Mouse (Mus musculus) intestine, embryonic 15.5 days (tissue): ENCODE measurements around the gene Spsb4. TPM values are rescaled to one million over a fixed set of nuclear protein-coding genes. Genes with fewer than 3 reads are reported as not detected.
A peak's percentile ranks its signal among the peaks of the same experiment; 100 is the strongest.

Experiments
- ATAC-seq: fragments of 200-750 bp; cut with Nextera tagmentation; 2 replicates; pipeline ENCODE4 v1.8.0; 2017; ENCODE audit warnings: moderate TSS enrichment, moderate library complexity
- H3K27ac ChIP-seq: fragments of 300-500 bp; sonication (generic); 2 replicates; pipeline ENCODE4 v1.5.1; 2015; ENCODE audit warnings: mild to moderate bottlenecking, inconsistent platforms
- H3K27me3 ChIP-seq: fragments of 300-500 bp; sonication (generic); replicated peaks from 2 replicates; pipeline ENCODE4 v1.6.1; 2015; ENCODE audit warnings: inconsistent platforms
- H3K36me3 ChIP-seq: fragments of 300-500 bp; sonication (generic); 2 replicates; pipeline ENCODE4 v1.6.1; 2015; ENCODE audit warnings: inconsistent platforms
- H3K4me1 ChIP-seq: fragments of 300-500 bp; sonication (generic); replicated peaks from 2 replicates; pipeline ENCODE4 v1.6.1; 2015; ENCODE audit warnings: inconsistent platforms
- H3K4me2 ChIP-seq: fragments of 300-500 bp; sonication (generic); replicated peaks from 2 replicates; pipeline ENCODE4 v1.6.1; 2015; ENCODE audit warnings: mild to moderate bottlenecking, inconsistent platforms
- H3K4me3 ChIP-seq: fragments of 300-500 bp; sonication (generic); replicated peaks from 2 replicates; pipeline ENCODE4 v1.5.1; 2015; ENCODE audit warnings: inconsistent platforms
- H3K9ac ChIP-seq: fragments of 300-500 bp; sonication (generic); 2 replicates; pipeline ENCODE4 v1.6.1; 2015; ENCODE audit warnings: inconsistent platforms
- H3K9me3 ChIP-seq: fragments of 300-500 bp; sonication (generic); 2 replicates; pipeline ENCODE4 v1.6.1; 2016; ENCODE audit warnings: inconsistent platforms
- whole genome bisulfite sequencing: fragments of 180-500 bp; shearing (Covaris S2); methylation state at CpG from one replicate; pipeline ENCODE4 v1.1.7; 2015; 5-methylcytosine and 5-hydroxymethylcytosine counted together
- polyA plus RNA-seq: library from polyadenylated mRNA; unstranded; fragments of >200 nt; fragmentation: Nextera tagmentation; extraction: Ambion mirVana; gene quantifications from 2 replicates; pipeline ENCODE4 v1.2.1, GENCODE M21; 2015

The Spsb4 gene
- 29.3 and 29.9 TPM in 2 replicates for polyA plus RNA-seq

GRCm38 (mm10) chr9:97018677-97019147, at the start of gene Spsb4:
TSS of gene Spsb4 (minus strand) at chr9:97018843.
- Histone ChIP-seq H3K4me1 (peaks cover 22% of the 10 kb centered on the region), H3K36me3 (no peaks in the 10 kb centered on the region), H3K9me3 (no peaks in the 10 kb centered on the region), H3K4me3 (peak within 1 kb of the TSS; percentile 76), H3K4me2 (peak within 1 kb of the TSS; percentile 92), H3K9ac (peak within 1 kb of the TSS; percentile 82), H3K27ac (peak within 1 kb of the TSS; percentile 94), H3K27me3 (no peaks in the 10 kb centered on the region)
- ATAC-seq = peak; percentile 92
- 0% methylated on average over 42 of the region's 47 CpGs for WGBS

DNA sequence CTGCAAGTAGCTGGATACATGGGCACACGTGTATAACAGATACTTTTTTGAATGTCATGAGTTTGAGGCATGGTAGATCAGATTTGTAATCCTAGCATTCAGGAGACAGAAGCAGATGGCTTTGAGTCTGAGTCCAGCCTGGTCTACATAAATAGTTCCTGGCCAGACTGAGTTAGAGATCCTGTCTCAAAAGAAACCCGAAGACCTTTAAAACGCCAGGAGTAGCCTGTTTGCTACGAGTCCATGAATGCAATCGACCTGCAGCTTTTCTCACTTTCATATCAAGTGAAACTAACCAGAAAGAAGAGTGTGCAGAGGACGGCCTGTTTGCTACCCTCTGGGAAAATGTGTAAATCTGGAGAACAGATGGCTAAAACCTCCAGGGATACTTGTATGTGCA, 49.1 kb upstream of the Spsb4 start:
- Histone ChIP-seq H3K9ac (no peak overlapping the region), H3K27ac (no peak overlapping the region), H3K4me3 (no peak overlapping the region), H3K27me3 (no peaks in the 10 kb centered on the region), H3K9me3 (no peaks in the 10 kb centered on the region), H3K36me3 (no peaks in the 10 kb centered on the region), H3K4me1 (0 out of 2 replicates have a peak, but pooled peaks cover 7% of the 10 kb centered on the region), H3K4me2 (no peak overlapping the region)
- ATAC-seq = no peak
- 86% methylated on average over 6 of the region's 6 CpGs for WGBS

GRCm38 (mm10) chr9:97065885-97066284, 47.2 kb upstream of the Spsb4 start:
- Histone ChIP-seq H3K4me3 (no peak overlapping the region), H3K27ac (no peak overlapping the region), H3K9me3 (no peaks in the 10 kb centered on the region), H3K4me2 (no peak overlapping the region), H3K27me3 (no peaks in the 10 kb centered on the region), H3K36me3 (no peaks in the 10 kb centered on the region), H3K4me1 (0 out of 2 replicates have a peak, but pooled peaks cover 7% of the 10 kb centered on the region), H3K9ac (no peak overlapping the region)
- WGBS = 62% methylated on average over 4 of the region's 4 CpGs
- ATAC-seq = no peak

DNA sequence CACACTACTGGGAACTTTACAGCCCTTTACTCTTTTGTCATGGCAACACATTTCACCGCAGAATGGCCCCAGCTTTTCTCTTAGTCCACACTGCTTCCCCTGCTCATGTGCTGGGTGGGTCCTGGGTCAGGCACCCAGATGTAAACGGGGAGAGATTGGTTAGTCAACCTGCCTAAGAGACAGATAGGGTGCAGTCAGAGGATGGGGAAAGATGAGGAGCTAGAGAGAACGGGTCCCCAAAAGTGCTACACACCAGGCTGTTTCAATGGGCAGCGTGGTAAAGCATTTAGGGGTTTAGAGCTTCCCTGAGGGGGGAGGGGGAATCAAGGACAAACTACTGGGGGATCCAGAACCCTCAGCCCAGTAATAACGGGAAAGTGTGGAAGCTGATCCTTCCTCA, 46.6 kb upstream of the Spsb4 start:
- no peak overlapping the region for H3K9ac ChIP-seq
- WGBS = 51% methylated on average over 5 of the region's 5 CpGs
- 0 out of 2 replicates have a peak, but pooled peaks cover 7% of the 10 kb centered on the region for H3K4me1 ChIP-seq
- H3K9me3 ChIP-seq = no peaks in the 10 kb centered on the region
- ATAC-seq = no peak
- H3K36me3 ChIP-seq = no peaks in the 10 kb centered on the region
- no peaks in the 10 kb centered on the region for H3K27me3 ChIP-seq
- no peak overlapping the region for H3K27ac ChIP-seq
- H3K4me2 ChIP-seq = no peak overlapping the region
- no peak overlapping the region for H3K4me3 ChIP-seq

DNA sequence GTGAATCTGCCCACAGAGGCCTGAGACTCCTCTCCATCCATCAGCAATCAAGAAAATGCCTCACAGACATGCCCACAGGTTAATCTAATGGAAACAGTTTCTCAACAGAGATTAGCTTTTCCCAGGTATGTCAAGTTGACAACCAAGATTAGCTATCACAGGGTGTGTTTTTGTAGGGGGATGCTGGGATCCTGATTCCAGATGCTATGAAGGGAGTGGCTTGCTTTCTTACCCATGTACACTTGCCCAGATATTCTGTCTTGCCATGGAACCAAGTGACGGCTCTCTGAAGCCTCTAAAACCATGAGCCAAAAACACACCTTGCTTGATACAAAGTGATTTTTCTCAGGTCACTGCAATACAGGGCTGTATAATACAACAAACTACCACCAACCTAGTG, 45.5 kb upstream of the Spsb4 start:
- H3K9me3 ChIP-seq = no peaks in the 10 kb centered on the region
- 100% methylated on average over 1 of the region's 1 CpGs for WGBS
- no peak for ATAC-seq

GRCm38 (mm10) chr9:97061696-97062095, 43.1 kb upstream of the Spsb4 start:
- no peak for ATAC-seq
- 92% methylated on average over 9 of the region's 9 CpGs for WGBS
- H3K9ac ChIP-seq = no peak overlapping the region
- H3K4me2 ChIP-seq = no peak overlapping the region
- H3K9me3 ChIP-seq = no peaks in the 10 kb centered on the region
- H3K36me3 ChIP-seq = no peaks in the 10 kb centered on the region
- H3K4me1 ChIP-seq = peaks cover 5% of the 10 kb centered on the region; the same call in 1 of the 2 replicates
- H3K27me3 ChIP-seq = no peaks in the 10 kb centered on the region
- H3K27ac ChIP-seq = no peak overlapping the region
- H3K4me3 ChIP-seq = no peak overlapping the region

More for the DNA sequence above, 45.5 kb upstream of the Spsb4 start:
- no peak overlapping the region for H3K27ac ChIP-seq
- H3K4me2 ChIP-seq = no peak overlapping the region
- H3K27me3 ChIP-seq = no peaks in the 10 kb centered on the region
- no peak overlapping the region for H3K4me3 ChIP-seq
- H3K4me1 ChIP-seq = 0 out of 2 replicates have a peak, but pooled peaks cover 7% of the 10 kb centered on the region
- H3K36me3 ChIP-seq = no peaks in the 10 kb centered on the region
- H3K9ac ChIP-seq = no peak overlapping the region

DNA sequence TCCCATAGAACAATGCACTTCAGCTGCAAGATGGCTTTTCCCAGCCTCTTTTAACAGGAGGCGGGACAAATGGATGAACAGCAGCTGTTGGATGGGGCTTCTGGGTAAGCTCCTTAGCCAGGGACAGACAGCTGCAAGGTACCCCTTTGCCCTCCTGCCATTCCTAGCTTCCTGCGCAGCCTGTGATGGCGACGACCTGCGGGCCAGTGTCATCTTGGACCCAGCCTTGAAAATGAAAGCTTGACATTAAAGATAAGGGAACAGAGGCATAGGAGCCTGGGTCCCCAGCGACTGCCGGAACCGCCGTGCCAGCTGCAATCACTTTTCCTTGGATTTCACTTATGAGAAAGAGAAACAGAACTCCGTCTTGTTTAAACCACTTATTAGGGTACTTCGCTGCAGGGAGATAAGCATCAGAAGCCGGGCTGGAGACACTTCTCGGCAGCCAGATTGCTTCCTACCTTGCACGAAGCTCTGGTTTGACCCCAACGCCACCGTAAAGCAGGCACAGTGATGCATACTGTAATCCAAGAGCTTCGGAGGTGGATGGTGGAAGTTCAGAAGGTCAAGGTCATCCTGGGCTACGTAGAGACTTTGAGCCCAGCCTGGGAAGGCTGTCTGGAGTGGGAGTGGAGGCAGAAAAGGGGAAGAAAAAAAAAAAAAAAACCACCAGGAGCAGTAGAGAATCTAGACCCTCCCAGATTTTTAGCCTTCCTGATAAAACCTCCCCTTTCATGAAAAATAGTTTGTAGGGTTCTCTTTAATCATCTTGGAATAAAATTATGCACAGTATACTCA, 38.1 kb upstream of the Spsb4 start:
- H3K9ac ChIP-seq = no peak overlapping the region
- H3K9me3 ChIP-seq = no peaks in the 10 kb centered on the region
- 0 out of 2 replicates have a peak overlapping the region, but pooled peaks have one; percentile 8 for H3K27ac ChIP-seq
- H3K27me3 ChIP-seq = no peaks in the 10 kb centered on the region
- no peaks in the 10 kb centered on the region for H3K36me3 ChIP-seq
- ATAC-seq = peak; percentile 28; the same call in 1 of the 2 replicates
- no peaks in the 10 kb centered on the region; the same call in 1 of the 2 replicates for H3K4me1 ChIP-seq
- H3K4me3 ChIP-seq = peak overlapping the region; percentile 19; the same call in 1 of the 2 replicates
- H3K4me2 ChIP-seq = peak overlapping the region; percentile 54
- WGBS = 25% methylated on average over 18 of the region's 18 CpGs

- H3K4me2 ChIP-seq = peak overlapping the region; percentile 24; the same call in 1 of the 2 replicates
- H3K36me3 ChIP-seq = no peaks in the 10 kb centered on the region
- peak; percentile 66 for ATAC-seq
- H3K27ac ChIP-seq = 0 out of 2 replicates have a peak overlapping the region, but pooled peaks have one; percentile 8
- no peaks in the 10 kb centered on the region for H3K9me3 ChIP-seq
- no peak overlapping the region for H3K4me3 ChIP-seq
- 48% methylated on average over 14 of the region's 14 CpGs for WGBS
- no peaks in the 10 kb centered on the region for H3K27me3 ChIP-seq
- H3K9ac ChIP-seq = no peak overlapping the region
- H3K4me1 ChIP-seq = no peaks in the 10 kb centered on the region; the same call in 1 of the 2 replicates
Observed at GRCm38 (mm10) chr9:97055906-97056305, 37.3 kb upstream of the Spsb4 start.

DNA sequence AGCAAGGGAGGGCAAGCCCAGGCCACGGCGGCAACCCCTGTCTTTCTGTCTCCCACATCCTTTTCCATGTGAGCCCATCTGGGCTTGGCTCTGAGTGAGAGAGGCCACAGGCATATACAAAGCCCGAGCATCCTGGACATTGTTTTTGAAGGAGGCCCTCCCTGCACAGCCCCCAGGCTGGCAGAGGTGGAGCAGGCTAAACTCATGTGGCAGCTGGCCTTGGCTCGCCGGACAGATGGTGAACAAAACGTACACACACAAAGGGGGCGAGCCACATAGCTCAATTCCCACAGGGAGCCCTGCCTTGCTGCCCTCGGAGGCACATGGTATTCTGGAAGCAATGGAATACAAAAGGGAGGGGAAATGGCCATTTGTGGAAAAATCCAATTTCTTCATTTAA, 32.5 kb upstream of the Spsb4 start:
- ATAC-seq = no peak
- Histone ChIP-seq H3K4me2 (no peak overlapping the region), H3K36me3 (no peaks in the 10 kb centered on the region), H3K4me1 (no peaks in the 10 kb centered on the region; the same call in 1 of the 2 replicates), H3K4me3 (no peak overlapping the region), H3K27ac (no peak overlapping the region), H3K27me3 (no peaks in the 10 kb centered on the region), H3K9ac (no peak overlapping the region), H3K9me3 (no peaks in the 10 kb centered on the region)
- WGBS = 57% methylated on average over 8 of the region's 8 CpGs

GRCm38 (mm10) chr9:97046240-97046639, 27.6 kb upstream of the Spsb4 start:
- 83% methylated on average over 4 of the region's 4 CpGs for WGBS
- Histone ChIP-seq H3K4me2 (no peak overlapping the region), H3K4me1 (no peaks in the 10 kb centered on the region), H3K27me3 (no peaks in the 10 kb centered on the region), H3K9me3 (no peaks in the 10 kb centered on the region), H3K36me3 (no peaks in the 10 kb centered on the region), H3K27ac (no peak overlapping the region), H3K4me3 (no peak overlapping the region), H3K9ac (no peak overlapping the region)
- ATAC-seq = no peak

DNA sequence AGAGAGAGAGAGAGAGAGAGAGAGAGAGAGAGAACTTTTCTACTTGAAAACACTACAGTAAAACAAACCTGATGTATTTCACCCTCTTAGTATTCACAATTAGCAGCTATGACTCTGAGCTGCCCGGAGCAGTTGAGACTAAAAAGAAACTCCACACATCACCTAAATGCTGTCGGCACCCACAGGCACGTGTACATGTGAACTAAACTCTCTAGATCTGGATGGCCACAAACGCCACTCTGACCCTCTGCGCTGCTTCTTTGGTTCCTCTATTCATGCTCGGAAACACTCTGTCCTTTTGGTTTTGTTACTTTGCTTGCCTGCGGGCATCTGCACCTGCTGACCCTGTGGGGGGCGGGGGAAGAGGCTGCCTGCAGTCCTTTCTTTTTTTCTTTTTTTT, 23.0 kb upstream of the Spsb4 start:
- no peak for ATAC-seq
- no peaks in the 10 kb centered on the region for H3K27me3 ChIP-seq
- H3K4me1 ChIP-seq = no peaks in the 10 kb centered on the region
- H3K27ac ChIP-seq = no peak overlapping the region
- H3K9ac ChIP-seq = no peak overlapping the region
- WGBS = 83% methylated on average over 8 of the region's 8 CpGs
- H3K36me3 ChIP-seq = no peaks in the 10 kb centered on the region
- no peak overlapping the region for H3K4me2 ChIP-seq
- H3K9me3 ChIP-seq = no peaks in the 10 kb centered on the region
- H3K4me3 ChIP-seq = no peak overlapping the region

GRCm38 (mm10) chr9:97038010-97038409, 19.4 kb upstream of the Spsb4 start:
- ATAC-seq = no peak
- Histone ChIP-seq H3K9ac (no peak overlapping the region), H3K4me3 (no peak overlapping the region), H3K4me2 (no peak overlapping the region), H3K27me3 (no peaks in the 10 kb centered on the region), H3K36me3 (no peaks in the 10 kb centered on the region), H3K9me3 (no peaks in the 10 kb centered on the region), H3K27ac (no peak overlapping the region), H3K4me1 (no peaks in the 10 kb centered on the region)
- 82% methylated on average over 3 of the region's 3 CpGs for whole genome bisulfite sequencing
